In genomic region chr5:16225359-16225758, GRCm38 (mm10) we compare ENCODE assay signal across 20 mouse cellular contexts.
A peak's percentile ranks its signal among the peaks of the same experiment; 100 is the strongest.
DNase-seq lines count a peak whose midpoint lies in the region; ATAC-seq and TF ChIP-seq lines count a peak whose summit lies in the region.
"Had no signal": no experiment of that assay in that cellular context is flagged by ENCODE, and none has a peak within 500 bp of the region (broad histone marks: within the 10 kb centered on the region; RNA-seq: fewer than 3 reads in every experiment).

No protein-coding gene starts in this region.

- H3K4me1 ChIP-seq in hindbrain, embryonic 13.5 days (replicated peaks): 0 out of 2 replicates have a peak, but pooled peaks cover 2% of the 10 kb centered on the region
- no peaks in the 10 kb centered on the region for H3K4me1 ChIP-seq in hindbrain, embryonic 10.5 days (replicated peaks)
- H3K4me1 ChIP-seq in midbrain, embryonic 12.5 days: no peaks in the 10 kb centered on the region
- no peaks in the 10 kb centered on the region for H3K4me1 ChIP-seq in midbrain, postnatal 0 days (ENCODE audit: insufficient read depth, low read length)
- no peaks in the 10 kb centered on the region for H3K4me1 ChIP-seq in forebrain, postnatal 0 days (ENCODE audit: insufficient read depth)
- H3K4me1 ChIP-seq: embryonic facial prominence, embryonic 13.5 days; intestine, embryonic 15.5 days had no signal

- no peaks in the 10 kb centered on the region for H3K27me3 ChIP-seq in hindbrain, embryonic 13.5 days
- H3K27me3 ChIP-seq in hindbrain, embryonic 10.5 days (ENCODE audit: insufficient read depth, poor library complexity, severe bottlenecking): no peaks in the 10 kb centered on the region
- H3K27me3 ChIP-seq in midbrain, embryonic 12.5 days: no peaks in the 10 kb centered on the region
- no peaks in the 10 kb centered on the region for H3K27me3 ChIP-seq in midbrain, postnatal 0 days (ENCODE audit: insufficient read depth, low read length)
- H3K27me3 ChIP-seq in forebrain, postnatal 0 days (ENCODE audit: insufficient read depth, low read length): no peaks in the 10 kb centered on the region
- H3K27me3 ChIP-seq: embryonic facial prominence, embryonic 13.5 days; intestine, embryonic 15.5 days had no signal

- TF ChIP-seq CTCF in midbrain, postnatal 0 days (IDR thresholded peaks at IDR 0.05): no peak
- no peak for TF ChIP-seq CTCF in brain, embryonic 14.5 days (IDR thresholded peaks at IDR 0.05; ENCODE audit: borderline replicate concordance, extremely low read depth, insufficient read depth, insufficient read length)
- TF ChIP-seq CTCF in forebrain, postnatal 0 days (IDR thresholded peaks at IDR 0.05; ENCODE audit: low read depth): no peak

- no peak for DNase-seq in hindbrain, embryonic 10.5 days (ENCODE audit: low spot score)
- DNase-seq in midbrain, postnatal 0 days (ENCODE audit: low spot score): no peak
- peak; percentile 55 for DNase-seq in brain, embryonic 14.5 days (ENCODE audit: low read depth)
- DNase-seq in forebrain, postnatal 0 days: peak; percentile 44
- DNase-seq in urinary bladder, postnatal 14 days (ENCODE audit: low spot score): no peak
- DNase-seq: adrenal gland, adult 2 months; adrenal gland, postnatal 25 days; cerebellum, adult 11-12 months; cerebellum, adult 9-10 months; cerebellum, postnatal 25 days; gastrocnemius, postnatal 10 days; heart, adult 18-20 months; heart, postnatal 10 days; heart, postnatal 4 days; kidney, adult 18-20 months had no signal

- WGBS in hindbrain, embryonic 13.5 days: 31% methylated on average over 2 of the region's 2 CpGs
- WGBS in hindbrain, embryonic 10.5 days: 72% methylated on average over 2 of the region's 2 CpGs
- 58% methylated on average over 2 of the region's 2 CpGs for WGBS in midbrain, embryonic 12.5 days
- WGBS in midbrain, postnatal 0 days: 25% methylated on average over 2 of the region's 2 CpGs
- 17% methylated on average over 2 of the region's 2 CpGs for WGBS in forebrain, postnatal 0 days

- ATAC-seq in hindbrain, embryonic 13.5 days (ENCODE audit: low FRiP score): no peak
- ATAC-seq in midbrain, embryonic 12.5 days (ENCODE audit: low FRiP score, low read depth): no peak
- ATAC-seq in midbrain, postnatal 0 days (ENCODE audit: low FRiP score): no peak
- peak; percentile 70 for ATAC-seq in forebrain, postnatal 0 days
- ATAC-seq: intestine, embryonic 15.5 days had no signal

- H3K9me3 ChIP-seq in hindbrain, embryonic 13.5 days: no peaks in the 10 kb centered on the region
- no peaks in the 10 kb centered on the region for H3K9me3 ChIP-seq in hindbrain, embryonic 10.5 days
- H3K9me3 ChIP-seq in midbrain, embryonic 12.5 days: no peaks in the 10 kb centered on the region
- H3K9me3 ChIP-seq in midbrain, postnatal 0 days (ENCODE audit: low read length): no peaks in the 10 kb centered on the region
- no peaks in the 10 kb centered on the region for H3K9me3 ChIP-seq in forebrain, postnatal 0 days (ENCODE audit: low read length)
- H3K9me3 ChIP-seq: embryonic facial prominence, embryonic 13.5 days; heart, embryonic 10.5 days; intestine, embryonic 15.5 days had no signal

- peak overlapping the region; percentile 53; the same call in 1 of the 2 replicates for H3K27ac ChIP-seq in hindbrain, embryonic 13.5 days
- no peak overlapping the region for H3K27ac ChIP-seq in hindbrain, embryonic 10.5 days
- H3K27ac ChIP-seq in midbrain, embryonic 12.5 days (replicated peaks): peak overlapping the region; percentile 17; the same call in 1 of the 2 replicates
- H3K27ac ChIP-seq in midbrain, postnatal 0 days (ENCODE audit: low read depth, low read length): no peak overlapping the region
- peak overlapping the region; percentile 77 for H3K27ac ChIP-seq in forebrain, postnatal 0 days (ENCODE audit: low read depth, low read length)
- H3K27ac ChIP-seq: embryonic facial prominence, embryonic 13.5 days; heart, embryonic 10.5 days; intestine, embryonic 15.5 days had no signal

- no peak overlapping the region for H3K4me2 ChIP-seq in hindbrain, embryonic 13.5 days
- no peak overlapping the region for H3K4me2 ChIP-seq in midbrain, embryonic 12.5 days (replicated peaks)
- H3K4me2 ChIP-seq in midbrain, postnatal 0 days (ENCODE audit: low read depth, low read length, poor library complexity, severe bottlenecking): no peak overlapping the region
- H3K4me2 ChIP-seq in forebrain, postnatal 0 days (ENCODE audit: low read depth): no peak overlapping the region
- H3K4me2 ChIP-seq: embryonic facial prominence, embryonic 13.5 days; intestine, embryonic 15.5 days had no signal

- no peaks in the 10 kb centered on the region for H3K36me3 ChIP-seq in hindbrain, embryonic 13.5 days
- no peaks in the 10 kb centered on the region for H3K36me3 ChIP-seq in hindbrain, embryonic 10.5 days
- no peaks in the 10 kb centered on the region for H3K36me3 ChIP-seq in midbrain, embryonic 12.5 days
- H3K36me3 ChIP-seq in midbrain, postnatal 0 days (ENCODE audit: insufficient read depth, low read length): no peaks in the 10 kb centered on the region
- H3K36me3 ChIP-seq in forebrain, postnatal 0 days (ENCODE audit: insufficient read depth): no peaks in the 10 kb centered on the region
- H3K36me3 ChIP-seq: embryonic facial prominence, embryonic 13.5 days; heart, embryonic 10.5 days; intestine, embryonic 15.5 days had no signal

- H3K9ac ChIP-seq in hindbrain, embryonic 13.5 days: no peak overlapping the region
- H3K9ac ChIP-seq in midbrain, embryonic 12.5 days (replicated peaks): no peak overlapping the region
- H3K9ac ChIP-seq in midbrain, postnatal 0 days (replicated peaks; ENCODE audit: low read length, poor library complexity, severe bottlenecking): no peak overlapping the region
- H3K9ac ChIP-seq in forebrain, postnatal 0 days: no peak overlapping the region
- H3K9ac ChIP-seq: embryonic facial prominence, embryonic 13.5 days; intestine, embryonic 15.5 days had no signal

- no peak for TF ChIP-seq POLR2A in brain, embryonic 14.5 days (IDR thresholded peaks at IDR 0.05; ENCODE audit: borderline replicate concordance, extremely low read depth, insufficient read depth, insufficient read length, poor library complexity, severe bottlenecking)

- H3K4me3 ChIP-seq in hindbrain, embryonic 13.5 days: no peak overlapping the region
- H3K4me3 ChIP-seq in hindbrain, embryonic 10.5 days: no peak overlapping the region
- H3K4me3 ChIP-seq in midbrain, embryonic 12.5 days: no peak overlapping the region
- H3K4me3 ChIP-seq in midbrain, postnatal 0 days (ENCODE audit: low read depth, low read length): no peak overlapping the region
- no peak overlapping the region for H3K4me3 ChIP-seq in forebrain, postnatal 0 days (ENCODE audit: low read depth, low read length)
- H3K4me3 ChIP-seq: embryonic facial prominence, embryonic 13.5 days; heart, embryonic 10.5 days; intestine, embryonic 15.5 days had no signal

Comparison
In these comparisons a context has a peak if more than half of its experiments do, and no peak if none do; other contexts are left out.
1. H3K27ac ChIP-seq: peak in hindbrain, embryonic 13.5 days (single experiment), midbrain, embryonic 12.5 days (single experiment) and forebrain, postnatal 0 days (single experiment); none in hindbrain, embryonic 10.5 days (single experiment) and midbrain, postnatal 0 days (single experiment).
2. DNase-seq: peak in brain, embryonic 14.5 days (single experiment) and forebrain, postnatal 0 days (single experiment); none in hindbrain, embryonic 10.5 days (single experiment), midbrain, postnatal 0 days (single experiment) and urinary bladder, postnatal 14 days (single experiment).